Mouse (Mus musculus): Measurements from ENCODE around the gene Smyd4. TPM values are rescaled to one million over a fixed set of nuclear protein-coding genes. Genes with fewer than 3 reads are reported as not detected.

The Smyd4 gene
- polyA plus RNA-seq, 1 experiment from 2014 or later = 17.7 TPM

- Histone ChIP-seq H3K27ac (no peak overlapping the region), H3K4me3 (no peak overlapping the region), H3K27me3 (no peaks in the 10 kb centered on the region), H3K36me3 (ENCODE audit: poor library complexity, severe bottlenecking) (peaks cover 24% of the 10 kb centered on the region), H3K4me1 (peaks cover 28% of the 10 kb centered on the region), H3K9me3 (replicated peaks) (no peaks in the 10 kb centered on the region), H3K4me2 (no peak overlapping the region), H3K9ac (no peak overlapping the region)
- no peak for ATAC-seq
- 87% methylated on average over 2 of the region's 2 CpGs for WGBS
Measured at GRCm38 (mm10) chr11:75324433-75324832, 23.8 kb upstream of the Smyd4 start.

GRCm38 (mm10) chr11:75325116-75325968 is 22.9 kb upstream of the Smyd4 start:
- Histone ChIP-seq H3K4me1 (peaks cover 30% of the 10 kb centered on the region), H3K36me3 (ENCODE audit: poor library complexity, severe bottlenecking) (peaks cover 24% of the 10 kb centered on the region), H3K9ac (no peak overlapping the region), H3K27ac (no peak overlapping the region), H3K9me3 (replicated peaks) (no peaks in the 10 kb centered on the region), H3K4me2 (no peak overlapping the region), H3K4me3 (no peak overlapping the region), H3K27me3 (no peaks in the 10 kb centered on the region)
- WGBS = 83% methylated on average over 16 of the region's 16 CpGs
- ATAC-seq = no peak

- WGBS = 90% methylated on average over 7 of the region's 7 CpGs
- Histone ChIP-seq H3K4me2 (no peak overlapping the region), H3K27ac (no peak overlapping the region), H3K9ac (no peak overlapping the region), H3K36me3 (ENCODE audit: poor library complexity, severe bottlenecking) (peaks cover 25% of the 10 kb centered on the region), H3K27me3 (no peaks in the 10 kb centered on the region), H3K9me3 (replicated peaks) (no peaks in the 10 kb centered on the region), H3K4me1 (peaks cover 29% of the 10 kb centered on the region), H3K4me3 (no peak overlapping the region)
- no peak for ATAC-seq
Measured at GRCm38 (mm10) chr11:75325969-75326311, 22.3 kb upstream of the Smyd4 start.

GRCm38 (mm10) chr11:75336676-75337075 is 11.6 kb upstream of the Smyd4 start:
- WGBS = 87% methylated on average over 8 of the region's 8 CpGs
- H3K36me3 ChIP-seq (ENCODE audit: poor library complexity, severe bottlenecking) = peaks cover 64% of the 10 kb centered on the region

GRCm38 (mm10) chr11:75337246-75337645 is 11.0 kb upstream of the Smyd4 start:
- Histone ChIP-seq H3K4me1 (0 out of 2 replicates have a peak, but pooled peaks cover 3% of the 10 kb centered on the region), H3K9ac (no peak overlapping the region), H3K4me2 (no peak overlapping the region), H3K4me3 (no peak overlapping the region), H3K36me3 (ENCODE audit: poor library complexity, severe bottlenecking) (peaks cover 63% of the 10 kb centered on the region), H3K9me3 (replicated peaks) (no peaks in the 10 kb centered on the region; the same call in 1 of the 2 replicates), H3K27ac (no peak overlapping the region), H3K27me3 (no peaks in the 10 kb centered on the region)
- no peak for ATAC-seq
- 95% methylated on average over 7 of the region's 7 CpGs for WGBS

More at GRCm38 (mm10) chr11:75336676-75337075, 11.6 kb upstream of the Smyd4 start:
- Histone ChIP-seq H3K9me3 (replicated peaks) (no peaks in the 10 kb centered on the region; the same call in 1 of the 2 replicates), H3K27me3 (no peaks in the 10 kb centered on the region), H3K4me1 (0 out of 2 replicates have a peak, but pooled peaks cover 3% of the 10 kb centered on the region), H3K4me2 (no peak overlapping the region), H3K4me3 (no peak overlapping the region), H3K9ac (no peak overlapping the region), H3K27ac (no peak overlapping the region)
- ATAC-seq = no peak

GRCm38 (mm10) chr11:75340076-75340475 is 8.2 kb upstream of the Smyd4 start:
- Histone ChIP-seq H3K4me1 (0 out of 2 replicates have a peak, but pooled peaks cover 3% of the 10 kb centered on the region), H3K27ac (no peak overlapping the region), H3K9ac (no peak overlapping the region), H3K27me3 (no peaks in the 10 kb centered on the region), H3K36me3 (ENCODE audit: poor library complexity, severe bottlenecking) (peaks cover 60% of the 10 kb centered on the region), H3K4me3 (no peak overlapping the region), H3K4me2 (no peak overlapping the region), H3K9me3 (replicated peaks) (no peaks in the 10 kb centered on the region; the same call in 1 of the 2 replicates)
- 94% methylated on average over 14 of the region's 14 CpGs for WGBS
- ATAC-seq = no peak

- no peak overlapping the region for H3K9ac ChIP-seq
- 68% methylated on average over 12 of the region's 12 CpGs for WGBS
- H3K4me2 ChIP-seq = no peak overlapping the region
- H3K27me3 ChIP-seq = no peaks in the 10 kb centered on the region
- H3K36me3 ChIP-seq (ENCODE audit: poor library complexity, severe bottlenecking) = peaks cover 56% of the 10 kb centered on the region
- 0 out of 2 replicates have a peak, but pooled peaks cover 3% of the 10 kb centered on the region for H3K4me1 ChIP-seq
- no peak overlapping the region for H3K4me3 ChIP-seq
- no peak overlapping the region for H3K27ac ChIP-seq
- no peak for ATAC-seq
- no peaks in the 10 kb centered on the region; the same call in 1 of the 2 replicates for H3K9me3 ChIP-seq (replicated peaks)
Measured at GRCm38 (mm10) chr11:75340698-75341345, 7.4 kb upstream of the Smyd4 start.

- Histone ChIP-seq H3K4me2 (no peak overlapping the region), H3K9me3 (replicated peaks) (no peaks in the 10 kb centered on the region; the same call in 1 of the 2 replicates), H3K36me3 (ENCODE audit: poor library complexity, severe bottlenecking) (peaks cover 33% of the 10 kb centered on the region), H3K4me3 (no peak overlapping the region), H3K9ac (no peak overlapping the region), H3K27me3 (no peaks in the 10 kb centered on the region), H3K27ac (no peak overlapping the region), H3K4me1 (peaks cover 18% of the 10 kb centered on the region)
- no peak for ATAC-seq
- 88% methylated on average over 2 of the region's 2 CpGs for WGBS
Measured at GRCm38 (mm10) chr11:75343096-75343495, 5.1 kb upstream of the Smyd4 start.

- no peaks in the 10 kb centered on the region for H3K27me3 ChIP-seq
- no peak overlapping the region for H3K4me3 ChIP-seq
- H3K9me3 ChIP-seq (replicated peaks) = no peaks in the 10 kb centered on the region; the same call in 1 of the 2 replicates
- peaks cover 26% of the 10 kb centered on the region for H3K36me3 ChIP-seq (ENCODE audit: poor library complexity, severe bottlenecking)
- WGBS = 97% methylated on average over 2 of the region's 2 CpGs
- ATAC-seq = no peak
- H3K4me1 ChIP-seq = peaks cover 23% of the 10 kb centered on the region
- no peak overlapping the region for H3K27ac ChIP-seq
- H3K4me2 ChIP-seq = no peak overlapping the region
- no peak overlapping the region for H3K9ac ChIP-seq
Measured at GRCm38 (mm10) chr11:75344163-75344562, 4.1 kb upstream of the Smyd4 start.

- Histone ChIP-seq H3K27me3 (no peaks in the 10 kb centered on the region), H3K4me3 (no peak overlapping the region), H3K9me3 (replicated peaks) (no peaks in the 10 kb centered on the region), H3K4me2 (no peak overlapping the region), H3K36me3 (ENCODE audit: poor library complexity, severe bottlenecking) (peaks cover 22% of the 10 kb centered on the region), H3K4me1 (peaks cover 23% of the 10 kb centered on the region), H3K27ac (no peak overlapping the region), H3K9ac (no peak overlapping the region)
- ATAC-seq = no peak
- WGBS = 92% methylated on average over 5 of the region's 5 CpGs
Measured at GRCm38 (mm10) chr11:75344716-75345115, 3.5 kb upstream of the Smyd4 start.

GRCm38 (mm10) chr11:75346556-75347187 is 1.6 kb upstream of the Smyd4 start:
- ATAC-seq = no peak
- H3K4me3 ChIP-seq = peak overlapping the region; percentile 72
- H3K27ac ChIP-seq = no peak overlapping the region; the same call in 1 of the 2 replicates

GRCm38 (mm10) chr11:75347188-75347585 is 1.0 kb upstream of the Smyd4 start:
- H3K9ac ChIP-seq = peak overlapping the region; percentile 83
- no peaks in the 10 kb centered on the region for H3K36me3 ChIP-seq (ENCODE audit: poor library complexity, severe bottlenecking)
- peak overlapping the region; percentile 83 for H3K4me2 ChIP-seq
- peak overlapping the region; percentile 72 for H3K4me3 ChIP-seq
- H3K27me3 ChIP-seq = no peaks in the 10 kb centered on the region
- ATAC-seq = no peak
- H3K4me1 ChIP-seq = peaks cover 20% of the 10 kb centered on the region
- H3K9me3 ChIP-seq (replicated peaks) = no peaks in the 10 kb centered on the region
- 42% methylated on average over 10 of the region's 10 CpGs for WGBS
- H3K27ac ChIP-seq = no peak overlapping the region

More at GRCm38 (mm10) chr11:75346556-75347187, 1.6 kb upstream of the Smyd4 start:
- Histone ChIP-seq H3K9me3 (replicated peaks) (no peaks in the 10 kb centered on the region), H3K4me1 (peaks cover 20% of the 10 kb centered on the region), H3K36me3 (ENCODE audit: poor library complexity, severe bottlenecking) (0 out of 2 replicates have a peak, but pooled peaks cover 2% of the 10 kb centered on the region), H3K4me2 (peak overlapping the region; percentile 83), H3K27me3 (no peaks in the 10 kb centered on the region), H3K9ac (no peak overlapping the region; the same call in 1 of the 2 replicates)
- WGBS = 45% methylated on average over 4 of the region's 4 CpGs
